Mouse (Mus musculus): ENCODE measurements at regions not wholly inside any gene's neighbourhood (a gene's known extent, or its start where the extent isn't known, plus 50 kb on each side); places are given as distances from the start of the nearest gene placed in this dataset.

DNA sequence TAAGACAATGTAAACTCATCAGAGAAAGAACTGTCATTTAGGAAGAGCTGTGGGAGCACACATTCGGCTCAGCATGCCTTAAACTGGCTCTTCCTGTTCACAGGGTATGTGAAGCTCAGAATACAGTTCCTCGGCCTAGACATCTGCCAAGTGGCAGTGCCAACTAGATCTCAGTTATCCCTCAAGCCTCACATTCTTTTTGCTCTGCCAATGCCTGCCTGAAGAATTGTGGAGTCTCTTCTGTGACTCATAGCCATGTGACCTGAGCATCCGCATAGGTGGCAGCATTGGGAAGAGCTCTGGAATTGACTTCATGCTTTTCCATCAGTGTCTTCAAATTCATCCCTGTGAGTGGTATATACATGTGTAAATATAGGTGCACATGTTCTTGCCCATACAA, 59.7 kb downstream of the Prlhr start:
- DNase-seq (ENCODE audit: low spot score in 2 of 2): no peak
- intact Hi-C loops (cut with DNase I): no loop called here

- no peak for DNase-seq (ENCODE audit: low spot score in 2 of 2)
- intact Hi-C loops (cut with DNase I): no loop called here
These were observed 68.7 kb downstream of the Prlhr start for GRCm38 (mm10) chr19:60399425-60399824.

DNA sequence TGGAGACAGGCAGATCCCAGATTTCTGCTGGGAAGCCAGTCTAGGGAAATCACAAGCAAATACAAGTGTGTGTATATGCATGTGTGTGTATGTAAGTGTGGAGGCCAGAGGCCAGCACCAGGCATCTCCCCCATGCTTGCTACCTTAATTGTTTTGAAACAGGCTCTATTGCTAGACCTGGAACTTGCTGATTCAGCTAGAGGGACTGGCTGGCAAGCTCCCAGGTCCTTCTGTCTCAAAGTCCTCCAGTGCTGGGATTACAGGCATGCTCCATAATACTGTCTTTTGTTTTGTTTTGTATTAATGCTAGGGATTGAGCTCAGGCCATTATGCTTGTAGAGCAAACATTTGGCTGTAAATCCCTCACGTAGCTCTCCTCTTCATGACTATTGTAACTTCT, 70.4 kb downstream of the Prlhr start:
- intact Hi-C loops (cut with DNase I): no loop called here
- DNase-seq (ENCODE audit: low spot score in 2 of 2): no peak

- DNase-seq (ENCODE audit: low spot score in 2 of 2): no peak
- intact Hi-C loops (cut with DNase I): no loop called here
These were observed 71.5 kb downstream of the Prlhr start for GRCm38 (mm10) chr19:60396604-60397003.

DNA sequence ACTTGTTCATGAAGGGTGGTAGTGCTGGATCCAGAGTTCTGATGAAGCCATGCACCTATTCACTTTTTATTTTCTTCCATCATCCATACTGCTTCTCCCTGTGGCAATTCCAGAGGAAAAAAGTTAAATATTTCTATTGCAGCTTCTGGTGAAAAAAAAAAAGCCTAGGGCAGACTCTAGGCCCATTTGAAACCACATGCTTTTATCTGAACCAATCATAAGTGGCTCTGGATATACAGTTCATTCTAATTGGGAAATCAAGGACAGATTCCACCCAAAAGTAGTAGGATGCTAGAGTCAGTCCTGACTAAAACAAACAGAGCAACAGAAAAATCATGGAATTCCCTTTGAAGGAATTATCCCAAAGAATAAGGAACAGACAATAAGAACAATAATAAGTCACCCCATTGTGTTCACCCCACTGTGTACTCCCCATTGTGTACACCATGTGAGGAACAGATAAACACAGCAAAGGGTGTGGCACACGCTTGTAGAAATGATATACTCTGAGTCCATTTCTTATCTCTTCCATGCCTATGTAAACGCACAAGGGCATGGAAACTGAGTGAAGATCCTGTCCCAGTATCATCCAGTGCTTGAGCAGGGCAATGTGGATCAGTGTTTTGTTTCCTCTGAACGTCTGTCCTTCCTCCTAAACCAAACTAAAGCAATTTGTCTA, 81.4 kb downstream of the Prlhr start:
- intact Hi-C loops (cut with DNase I): no loop called here
- no peak for DNase-seq (ENCODE audit: low spot score in 2 of 2)

- intact Hi-C loops (cut with DNase I): no loop called here
- no peak for DNase-seq (ENCODE audit: low spot score in 2 of 2)
These were observed 83.4 kb downstream of the Prlhr start for GRCm38 (mm10) chr19:60384721-60385120.

DNA sequence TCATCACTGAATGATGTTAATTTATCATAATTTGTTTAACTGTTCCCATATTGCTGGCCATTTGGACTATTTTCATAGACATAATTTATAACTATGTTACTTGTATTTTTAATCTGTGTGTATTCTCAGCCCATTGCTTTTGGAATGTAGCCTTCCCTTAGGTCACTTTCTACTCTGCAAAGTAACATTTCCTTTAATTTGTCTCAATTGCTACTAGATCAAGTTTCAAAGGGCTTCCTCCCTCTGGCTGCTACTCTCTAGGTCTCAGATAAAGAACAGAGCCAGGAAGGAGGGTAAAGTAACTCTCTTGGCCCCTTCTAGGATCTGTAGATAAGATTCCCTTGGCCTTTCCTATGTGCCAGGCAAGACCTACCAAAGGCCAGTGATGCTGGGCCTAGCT, 85.4 kb downstream of the Prlhr start:
- intact Hi-C loops (cut with DNase I): no loop called here
- no peak for DNase-seq (ENCODE audit: low spot score in 2 of 2)

DNA sequence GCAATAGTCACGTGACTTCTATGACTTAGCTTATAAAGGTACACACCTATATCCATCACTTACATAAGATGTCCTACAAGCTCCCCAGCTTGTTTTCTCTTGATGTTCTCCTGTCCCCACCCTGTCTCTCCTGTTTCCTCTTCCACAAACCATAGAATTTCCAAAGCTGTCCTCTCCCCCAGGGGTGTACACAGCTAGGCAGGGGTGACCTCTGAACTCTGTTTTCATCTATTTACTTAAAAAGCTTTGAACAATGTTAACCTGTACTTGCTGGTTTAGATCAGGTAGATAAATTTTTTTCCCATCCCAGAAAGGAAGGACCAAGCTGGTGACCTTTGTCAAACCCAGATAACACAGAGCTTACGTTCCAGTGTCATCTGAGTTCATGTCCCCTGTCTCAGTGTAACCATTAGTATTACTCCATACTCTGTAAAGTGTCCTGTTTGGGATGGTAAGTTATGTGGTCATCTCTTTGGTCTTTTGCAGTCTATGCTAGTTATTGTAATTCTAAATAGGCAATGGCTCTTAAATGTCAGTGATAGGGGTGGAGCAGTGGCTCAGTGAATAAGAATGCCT, 89.0 kb downstream of the Prlhr start:
- intact Hi-C loops (cut with DNase I): no loop called here

GRCm38 (mm10) chr19:60363988-60364599, 104.0 kb downstream of the Prlhr start:
- intact Hi-C loops (cut with DNase I): no loop called here
- no peak for DNase-seq (ENCODE audit: low spot score in 2 of 2)

More for the DNA sequence above, 89.0 kb downstream of the Prlhr start:
- DNase-seq (ENCODE audit: low spot score in 2 of 2): no peak

GRCm38 (mm10) chr19:60344911-60345310, 118.4 kb upstream of the Fam204a start:
- intact Hi-C loops (cut with DNase I): no loop called here
- no peak for DNase-seq (ENCODE audit: low spot score in 2 of 2)

DNA sequence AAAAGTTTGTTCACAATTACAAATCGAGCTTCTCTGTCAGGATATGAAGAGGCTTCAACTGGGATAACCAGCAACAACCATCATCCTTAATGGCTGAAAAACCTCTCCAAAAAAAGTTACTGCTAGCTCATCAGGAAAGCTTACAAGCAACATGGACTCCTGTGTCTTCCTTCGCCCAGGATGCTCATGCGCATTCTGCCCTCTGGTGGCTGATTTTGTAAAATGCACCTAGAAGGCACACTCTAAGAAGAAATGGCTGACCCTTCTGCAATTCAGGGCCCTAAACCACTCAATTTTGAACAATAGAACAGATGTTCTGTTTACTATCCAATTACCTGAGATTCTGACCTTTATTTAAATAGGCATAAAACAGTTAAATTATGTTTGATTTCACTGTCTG, 115.0 kb upstream of the Fam204a start:
- DNase-seq (ENCODE audit: low spot score in 2 of 2): peak; percentile 14 to 47
- intact Hi-C loops (cut with DNase I): no loop called here

GRCm38 (mm10) chr19:60340234-60340633, 113.7 kb upstream of the Fam204a start:
- intact Hi-C loops (cut with DNase I): no loop called here
- DNase-seq (ENCODE audit: low spot score in 2 of 2): no peak

DNA sequence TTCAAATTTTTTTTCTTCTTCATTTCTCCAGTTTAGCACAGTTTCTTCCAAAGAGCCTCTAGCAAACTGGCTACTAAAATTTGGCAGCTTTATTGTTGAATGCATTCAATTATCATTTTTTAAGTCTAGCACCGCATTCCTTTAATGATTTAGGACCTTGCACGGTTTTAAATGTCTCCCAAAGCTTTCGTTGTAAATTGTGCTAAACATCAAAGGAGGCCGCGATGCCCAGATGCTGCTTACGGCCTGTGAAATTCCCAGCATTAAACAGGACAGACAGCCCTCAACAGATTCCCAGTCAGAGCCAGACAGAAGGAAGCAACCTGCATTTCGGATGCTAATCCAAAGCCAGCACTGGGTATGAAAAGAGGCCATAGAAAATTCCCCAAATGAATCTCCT, 108.0 kb upstream of the Fam204a start:
- intact Hi-C loops (cut with DNase I): no loop called here

DNA sequence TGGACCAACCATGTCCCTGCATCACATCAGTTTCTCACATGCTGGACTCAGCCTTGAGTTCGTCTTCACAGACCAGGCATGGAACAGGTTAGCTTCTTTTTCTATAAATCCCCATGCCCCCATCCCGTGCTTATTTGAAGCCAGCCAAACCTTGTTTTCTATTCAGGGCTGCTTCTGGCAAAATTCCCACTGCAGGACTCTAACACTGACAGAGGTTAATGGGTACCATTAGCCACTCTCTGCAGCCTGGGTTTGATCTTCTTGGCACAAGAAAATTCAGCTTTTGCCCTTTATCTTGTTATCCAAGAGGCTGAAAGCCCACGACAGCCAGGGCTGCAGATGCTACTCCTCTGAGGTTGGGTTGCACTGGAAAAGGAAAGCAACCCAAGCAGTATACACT, 101.8 kb upstream of the Fam204a start:
- DNase-seq (ENCODE audit: low spot score in 2 of 2): no peak
- intact Hi-C loops (cut with DNase I): no loop called here

More for the DNA sequence above, 108.0 kb upstream of the Fam204a start:
- no peak for DNase-seq (ENCODE audit: low spot score in 2 of 2)

- intact Hi-C loops (cut with DNase I): no loop called here
- DNase-seq (ENCODE audit: low spot score in 2 of 2): no peak
These were observed 99.1 kb upstream of the Fam204a start for GRCm38 (mm10) chr19:60325612-60326011.

- DNase-seq (ENCODE audit: low spot score in 2 of 2): no peak
- intact Hi-C loops (cut with DNase I): no loop called here
These were observed 98.6 kb upstream of the Fam204a start for GRCm38 (mm10) chr19:60325112-60325511.

- intact Hi-C loops (cut with DNase I): loop anchor here (2.0 to 10.0 kb wide), 3 partner anchors 168 to 896 kb away; no protein-coding TSS in a partner anchor
- peak; percentile 56 to 73 for DNase-seq (ENCODE audit: low spot score in 2 of 2)
These were observed 84.1 kb upstream of the Fam204a start for GRCm38 (mm10) chr19:60310591-60310990.

DNA sequence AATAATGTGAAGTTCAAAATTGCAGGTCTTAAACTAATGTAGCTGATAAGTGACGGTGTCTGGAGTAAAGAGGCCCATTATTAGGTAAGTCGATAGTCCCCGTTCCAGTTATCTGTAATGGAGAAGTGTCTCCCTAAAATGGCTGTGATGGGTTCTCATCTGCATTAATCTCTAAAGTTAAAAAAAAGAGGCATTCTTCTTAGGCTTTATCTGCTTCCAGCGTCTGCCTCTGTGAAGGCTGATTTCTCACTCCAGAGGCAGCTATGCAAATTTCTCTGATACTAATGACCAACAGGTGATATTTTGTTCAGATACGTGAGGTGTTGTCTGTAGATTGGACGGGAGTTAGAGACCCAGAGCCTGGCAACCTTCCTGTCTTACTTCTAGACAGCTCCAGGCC, 75.9 kb upstream of the Fam204a start:
- DNase-seq (ENCODE audit: low spot score in 2 of 2): no peak
- intact Hi-C loops (cut with DNase I): no loop called here

GRCm38 (mm10) chr19:60300891-60301290, 74.4 kb upstream of the Fam204a start:
- intact Hi-C loops (cut with DNase I): no loop called here
- DNase-seq (ENCODE audit: low spot score in 2 of 2): no peak

- DNase-seq (ENCODE audit: low spot score in 2 of 2): no peak
- intact Hi-C loops (cut with DNase I): no loop called here
These were observed 63.7 kb upstream of the Fam204a start for GRCm38 (mm10) chr19:60290244-60290643.

DNA sequence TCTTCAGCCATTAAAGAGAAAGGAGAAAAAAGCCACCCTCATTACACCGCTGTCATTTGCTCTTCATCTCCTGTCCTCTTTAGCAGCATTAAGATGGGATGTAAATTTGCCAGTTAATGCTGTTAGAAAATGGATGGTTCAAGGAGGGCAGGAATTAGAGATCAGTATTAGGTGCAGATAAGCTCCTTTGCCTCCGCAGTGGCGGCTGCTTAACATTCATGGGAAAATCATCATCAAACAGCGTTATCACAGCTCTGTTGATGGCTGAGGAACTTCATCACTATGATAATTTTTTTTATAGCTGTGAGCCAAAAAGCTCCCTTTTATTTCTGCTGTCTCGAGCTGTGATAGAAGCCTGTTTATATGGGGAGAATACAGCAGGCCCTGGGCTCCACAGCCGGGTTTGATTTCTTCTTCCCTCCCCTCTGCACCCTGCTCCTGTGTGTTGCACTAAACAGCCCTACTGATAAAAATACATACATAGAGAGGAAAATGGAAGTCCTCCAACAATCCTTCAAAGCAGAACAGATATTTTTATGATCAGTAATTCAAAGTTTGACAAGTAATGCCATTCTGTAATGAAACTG, 60.4 kb upstream of the Fam204a start:
- intact Hi-C loops (cut with DNase I): no loop called here
- DNase-seq (ENCODE audit: low spot score in 2 of 2): no peak

Data from left cerebral cortex, postnatal 36 days (tissue).